Mouse (Mus musculus): Measurements from ENCODE around the gene Map2k6.

The Map2k6 gene

DNA sequence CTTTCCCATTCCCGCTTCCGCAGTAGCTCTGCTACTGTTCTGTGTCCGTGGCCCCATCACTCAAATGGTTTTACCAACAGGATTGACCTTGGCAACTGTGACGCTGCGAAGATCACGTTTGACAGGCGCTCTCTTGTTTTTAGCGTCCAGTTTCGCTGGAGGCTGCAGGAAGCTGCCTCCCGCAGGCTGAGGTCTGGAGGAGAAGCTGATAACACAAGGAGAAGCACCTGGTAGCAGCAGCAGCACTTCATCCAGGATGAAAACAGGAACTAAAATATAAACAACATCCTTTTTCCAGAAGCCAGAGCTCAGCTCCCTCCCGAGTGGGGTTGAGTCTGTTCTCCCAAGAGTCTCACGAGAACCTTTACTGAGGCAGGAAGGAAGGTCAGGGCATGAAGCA, 164.3 kb downstream of the Map2k6 start:
- DNase-seq (ENCODE audit: low read depth): no peak

DNA sequence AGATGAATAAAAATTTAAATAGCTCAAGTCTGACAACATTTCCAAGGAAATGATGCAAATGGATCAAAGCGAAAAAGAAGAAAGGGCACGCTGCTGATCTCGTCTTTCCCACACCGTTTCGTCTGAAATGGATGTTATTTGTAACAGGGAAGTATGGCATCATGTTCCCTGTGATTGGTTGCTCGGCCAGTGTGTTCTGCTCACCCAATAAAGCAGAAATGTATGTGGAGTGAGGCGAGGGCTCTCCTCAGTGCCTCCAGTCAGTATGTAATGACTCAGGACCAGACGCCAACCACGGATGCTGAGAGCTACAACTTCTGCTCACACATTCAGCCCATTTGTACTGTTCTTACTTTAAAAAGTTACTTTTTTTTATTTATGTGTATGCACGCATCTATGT, 164.9 kb downstream of the Map2k6 start:
- DNase-seq (ENCODE audit: low read depth): no peak

DNA sequence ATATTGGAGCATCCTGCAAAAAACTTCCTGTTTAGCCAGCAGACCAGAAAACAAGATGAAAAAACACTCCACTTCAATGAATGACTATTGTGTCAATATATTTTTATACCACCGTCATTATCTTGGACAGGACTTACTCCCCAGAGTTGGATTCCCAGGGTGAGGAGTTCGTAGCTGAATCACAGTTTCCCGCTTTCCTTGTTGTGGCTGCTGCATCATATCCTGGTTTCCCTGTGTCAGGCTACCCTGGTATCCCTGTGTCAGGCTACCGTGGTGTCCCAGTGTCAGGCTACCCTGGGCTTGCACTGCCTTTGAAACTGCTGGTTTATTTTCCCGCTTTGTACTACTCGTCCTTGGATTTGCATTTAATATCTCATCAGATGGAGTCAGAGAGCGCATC, 167.4 kb downstream of the Map2k6 start:
- no peak for DNase-seq (ENCODE audit: low read depth)

DNA sequence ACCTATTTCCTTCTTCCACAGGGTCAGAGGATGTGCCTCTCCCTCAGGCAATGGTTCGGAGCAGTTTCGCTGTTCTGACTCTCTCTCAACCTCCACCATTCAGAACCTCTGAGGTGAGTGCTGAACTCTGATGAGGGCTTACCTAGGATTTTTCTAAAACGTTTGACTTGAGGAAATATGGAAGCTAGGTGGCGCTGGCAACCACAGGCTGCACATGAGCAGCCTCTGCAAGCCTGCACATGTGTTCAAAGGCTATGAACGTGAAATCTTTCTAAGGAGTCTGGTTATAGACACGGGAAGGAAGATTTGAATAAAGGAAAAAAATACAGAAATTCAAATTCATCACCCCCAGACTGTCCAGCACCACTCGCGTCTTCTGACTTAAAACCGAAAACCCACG, 173.6 kb downstream of the Map2k6 start:
- peak; percentile 67 for DNase-seq (ENCODE audit: low read depth)
